9 mouse cellular contexts compared by ENCODE assay signal in genomic region chr6:113441147-113441680, GRCm38 (mm10). TPM values are rescaled to one million over a fixed set of nuclear protein-coding genes. Genes with fewer than 3 reads are reported as not detected.
DNase-seq lines count a peak whose midpoint lies in the region; ATAC-seq and TF ChIP-seq lines count a peak whose summit lies in the region.
"Had no signal": no experiment of that assay in that cellular context is flagged by ENCODE, and none has a peak within 500 bp of the region (broad histone marks: within the 10 kb centered on the region; RNA-seq: fewer than 3 reads in every experiment).

No protein-coding gene starts in this region.

- no peaks in the 10 kb centered on the region for H3K36me3 ChIP-seq in liver, embryonic 14.5 days (replicated peaks; ENCODE audit: control insufficient read depth, insufficient read depth, low read depth)
- H3K36me3 ChIP-seq: hindbrain, embryonic 15.5 days had no signal

- H3K4me1 ChIP-seq in liver, embryonic 14.5 days (replicated peaks; ENCODE audit: control insufficient read depth in 2 of 2, insufficient read depth in 2 of 2, low read length in 1 of 2): peaks cover 9% of the 10 kb centered on the region in 2 experiments

- no peak for TF ChIP-seq EP300 in liver, embryonic 14.5 days (IDR thresholded peaks at IDR 0.05; ENCODE audit: low read depth)

- no peak overlapping the region for H3K27ac ChIP-seq in liver, embryonic 14.5 days

- TF ChIP-seq POLR2A in brain, embryonic 14.5 days (IDR thresholded peaks at IDR 0.05; ENCODE audit: borderline replicate concordance, extremely low read depth, insufficient read depth, insufficient read length, poor library complexity, severe bottlenecking): no peak

- 55% methylated on average over 7 of the region's 7 CpGs for WGBS in liver, embryonic 14.5 days (ENCODE audit: insufficient replicate concordance)

- H3K27me3 ChIP-seq in liver, embryonic 14.5 days (ENCODE audit: control insufficient read depth, insufficient read depth, low read length): no peaks in the 10 kb centered on the region
- H3K27me3 ChIP-seq: hindbrain, embryonic 15.5 days had no signal

- DNase-seq in 3T3-L1 (ENCODE audit: low read depth, low spot score): peak; percentile 97
- DNase-seq in CD8-positive naive resting alpha-beta T cell, adult 2 months (ENCODE audit: low read depth in 2 of 2, low spot score in 2 of 2): peak; percentile 63 to 74
- peak; percentile 80 for DNase-seq in brain, embryonic 14.5 days (ENCODE audit: low read depth)
- DNase-seq in fibroblast of lung, adult 2 months (ENCODE audit: low read depth): peak; percentile 78
- DNase-seq in liver, embryonic 14.5 days (ENCODE audit: low read depth in 3 of 3, low spot score in 3 of 3): peak; percentile 66 to 74 (median 70)
- peak; percentile 68 for DNase-seq in right cerebral cortex, postnatal 14 days
- peak; percentile 37 to 74 for DNase-seq in urinary bladder, postnatal 4 days (ENCODE audit: low spot score in 2 of 2)

- no peaks in the 10 kb centered on the region for H3K9me3 ChIP-seq in liver, embryonic 14.5 days (ENCODE audit: control insufficient read depth, low read length)
- H3K9me3 ChIP-seq: hindbrain, embryonic 15.5 days had no signal

- no peak overlapping the region for H3K9ac ChIP-seq in liver, embryonic 14.5 days (replicated peaks)
- H3K9ac ChIP-seq: hindbrain, embryonic 15.5 days had no signal

- no peak overlapping the region for H3K4me3 ChIP-seq in liver, embryonic 14.5 days (ENCODE audit: insufficient read depth in 1 of 2, low read depth in 2 of 2, low read length in 2 of 2)

- TF ChIP-seq CTCF in brain, embryonic 14.5 days (IDR thresholded peaks at IDR 0.05; ENCODE audit: borderline replicate concordance, extremely low read depth, insufficient read depth, insufficient read length): peak; percentile 71; the same call in 1 of the 2 replicates
- TF ChIP-seq CTCF in liver, embryonic 14.5 days (IDR thresholded peaks at IDR 0.05; ENCODE audit: low read depth): peak; percentile 90

- peak; percentile 68 for ATAC-seq in inflammation-experienced regulatory T-cells, adult 6 months
- peak; percentile 40; the same call in 1 of the 2 replicates for ATAC-seq in liver, embryonic 14.5 days (ENCODE audit: insufficient read depth)

- H3K4me2 ChIP-seq in liver, embryonic 14.5 days (ENCODE audit: low read depth): no peak overlapping the region

RNA-seq across cellular contexts. Expression of gene Jagn1, which starts 1.2 kb away (rescaled TPM):
- 60.1 and 71.0 TPM in 2 replicates for polyA plus RNA-seq in brain, embryonic 14.5 days (2012; rRNA removed)
- polyA plus RNA-seq in inflammation-experienced regulatory T-cells, adult 6 months (2017; shearing (Covaris generic)): 10 to 100 TPM; 50.3 to 60.1 (median 56.3) TPM
- 23.1 and 24.3 TPM in 2 replicates for polyA plus RNA-seq in liver, embryonic 14.5 days (2012; rRNA removed)
- 27.0 and 31.7 TPM in 2 replicates for polyA plus RNA-seq in liver, embryonic 14.5 days (2014; fragmentation: Nextera tagmentation; extraction: Ambion mirVana)

RNA-seq across cellular contexts. Expression of gene Cidec, which starts 5.7 kb away (rescaled TPM):
- polyA plus RNA-seq in brain, embryonic 14.5 days (2012; rRNA removed): 0.07 and 0.16 TPM in 2 replicates
- polyA plus RNA-seq in inflammation-experienced regulatory T-cells, adult 6 months (2017; shearing (Covaris generic)): not detected
- polyA plus RNA-seq in liver, embryonic 14.5 days (2012; rRNA removed): 0.02 TPM in 2 replicates
- polyA plus RNA-seq in liver, embryonic 14.5 days (2014; fragmentation: Nextera tagmentation; extraction: Ambion mirVana): 0.13 TPM in 1 of 2 replicates, not detected in the other
- polyA plus RNA-seq: hindbrain, embryonic 15.5 days had no signal

RNA-seq across cellular contexts. Expression of gene Il17re, which starts 17.1 kb away (rescaled TPM):
- 0.47 and 0.63 TPM in 2 replicates for polyA plus RNA-seq in brain, embryonic 14.5 days (2012; rRNA removed)
- polyA plus RNA-seq in inflammation-experienced regulatory T-cells, adult 6 months (2017; shearing (Covaris generic)): 1 to 10 TPM in 2 of 3 experiments, under 1 TPM in 1; 0.69 to 8.2 (median 1.9) TPM
- polyA plus RNA-seq in liver, embryonic 14.5 days (2012; rRNA removed): 0.11 and 0.24 TPM in 2 replicates
- polyA plus RNA-seq in liver, embryonic 14.5 days (2014; fragmentation: Nextera tagmentation; extraction: Ambion mirVana): 0.08 TPM in 1 of 2 replicates, not detected in the other

RNA-seq across cellular contexts. Expression of gene Rpusd3, which starts 22.1 kb away (rescaled TPM):
- 27.6 and 50.7 TPM in 2 replicates for polyA plus RNA-seq in brain, embryonic 14.5 days (2012; rRNA removed)
- polyA plus RNA-seq in inflammation-experienced regulatory T-cells, adult 6 months (2017; shearing (Covaris generic)): 10 to 100 TPM in 2 of 3 experiments, 1 to 10 TPM in 1; 6.5 to 13.4 (median 12.0) TPM
- 8.1 and 12.8 TPM in 2 replicates for polyA plus RNA-seq in liver, embryonic 14.5 days (2012; rRNA removed)
- 8.6 and 11.0 TPM in 2 replicates for polyA plus RNA-seq in liver, embryonic 14.5 days (2014; fragmentation: Nextera tagmentation; extraction: Ambion mirVana)

RNA-seq across cellular contexts. Expression of gene Il17rc, which starts 30.0 kb away (rescaled TPM):
- 2.7 and 3.3 TPM in 2 replicates for polyA plus RNA-seq in brain, embryonic 14.5 days (2012; rRNA removed)
- under 1 TPM in 2 of 3 experiments, not detected in 1; 0.32 to 0.47 TPM for polyA plus RNA-seq in inflammation-experienced regulatory T-cells, adult 6 months (2017; shearing (Covaris generic))
- polyA plus RNA-seq in liver, embryonic 14.5 days (2012; rRNA removed): 3.4 and 4.3 TPM in 2 replicates
- polyA plus RNA-seq in liver, embryonic 14.5 days (2014; fragmentation: Nextera tagmentation; extraction: Ambion mirVana): 3.4 and 5.6 TPM in 2 replicates
